Mouse (Mus musculus) hindlimb bud, embryonic 11.5 days (tissue): ENCODE results near the gene Rslcan18.
A peak's percentile ranks its signal among the peaks of the same experiment; 100 is the strongest.
"Not testable (repeated sequence)": the region's sequence is repeated elsewhere in the genome, so short reads cannot be mapped to it uniquely, and the experiment has no call there.

Experiments
- DNase-seq: peaks from one replicate; pipeline ENCODE4 v3.0.0-alpha.2; 2012; ENCODE audit warnings: low read depth, low spot score; ENCODE audit errors: extremely low spot score

Gene Rslcan18

GRCm38 (mm10) chr13:67116163-67116562, at the start of gene Rslcan18:
Rslcan18 (minus strand) TSS chr13:67116263.
- DNase-seq = not testable (repeated sequence)

GRCm38 (mm10) chr13:67128038-67128721, 12.1 kb upstream of the Rslcan18 start:
- DNase-seq = peak; percentile 60

GRCm38 (mm10) chr13:67127507-67127906, 11.4 kb upstream of the Rslcan18 start:
- not testable (repeated sequence) for DNase-seq

GRCm38 (mm10) chr13:67124460-67124859, 8.4 kb upstream of the Rslcan18 start:
- no peak for DNase-seq

GRCm38 (mm10) chr13:67121360-67121759, 5.3 kb upstream of the Rslcan18 start, which contains the start of gene Zfp759:
Zfp759 (plus strand) TSS chr13:67121660.
- not testable (repeated sequence) for DNase-seq

GRCm38 (mm10) chr13:67113287-67113686, 2.8 kb downstream of the Rslcan18 start:
- DNase-seq = no peak

- no peak for DNase-seq
Observed at GRCm38 (mm10) chr13:67112096-67112495, 4.0 kb downstream of the Rslcan18 start.

GRCm38 (mm10) chr13:67108821-67109206, 7.2 kb downstream of the Rslcan18 start:
- DNase-seq = no peak

GRCm38 (mm10) chr13:67108194-67108820, 7.8 kb downstream of the Rslcan18 start, which contains the start of gene Gm28557:
Gm28557 (minus strand) TSS chr13:67108604.
- DNase-seq = peak; percentile 99

- DNase-seq = no peak
Observed at GRCm38 (mm10) chr13:67107681-67108080, 8.4 kb downstream of the Rslcan18 start.

- no peak for DNase-seq
Observed at GRCm38 (mm10) chr13:67097876-67098275, 18.2 kb downstream of the Rslcan18 start, which contains the start of gene Zfp708. Zfp708 (minus strand) TSS chr13:67097976.

- DNase-seq = no peak
Observed at GRCm38 (mm10) chr13:67090154-67090553, 25.9 kb downstream of the Rslcan18 start.

- DNase-seq = no peak
Observed at GRCm38 (mm10) chr13:67081946-67082345, 34.1 kb downstream of the Rslcan18 start.

GRCm38 (mm10) chr13:67081142-67081713, 34.8 kb downstream of the Rslcan18 start:
- peak; percentile 24 for DNase-seq

GRCm38 (mm10) chr13:67077244-67077643, 38.8 kb downstream of the Rslcan18 start:
- DNase-seq = no peak

GRCm38 (mm10) chr13:67072786-67073185, 43.3 kb downstream of the Rslcan18 start:
- DNase-seq = no peak

GRCm38 (mm10) chr13:67065386-67065785, 50.7 kb downstream of the Rslcan18 start:
- DNase-seq = no peak

- no peak for DNase-seq
Observed at GRCm38 (mm10) chr13:67062427-67062826, 53.6 kb downstream of the Rslcan18 start.

GRCm38 (mm10) chr13:67060786-67061358, 55.2 kb downstream of the Rslcan18 start, which contains the start of gene Zfp712:
Zfp712 (minus strand) TSS chr13:67061170.
- peak; percentile 82 for DNase-seq

GRCm38 (mm10) chr13:67060161-67060785, 55.8 kb downstream of the Rslcan18 start:
- no peak for DNase-seq
